Mouse (Mus musculus) lung, embryonic 16.5 days (tissue): ENCODE measurements at regions not wholly inside any gene's neighbourhood (a gene's known extent, or its start where the extent isn't known, plus 50 kb on each side); places are given as distances from the start of the nearest gene placed in this dataset.
A peak's percentile ranks its signal among the peaks of the same experiment; 100 is the strongest.

ENCODE experiments used
- ATAC-seq: fragments of 200-750 bp; cut with Nextera tagmentation; 2 replicates; pipeline ENCODE4 v1.8.0; 2017; ENCODE audit warnings: low read depth, mild to moderate bottlenecking, moderate library complexity
- H3K27ac ChIP-seq: fragments of 300-500 bp; sonication (generic); 2 replicates; pipeline ENCODE4 v1.5.1; 2014; ENCODE audit warnings: mild to moderate bottlenecking, control low read depth, low read length
- H3K27me3 ChIP-seq: fragments of 300-500 bp; sonication (generic); 2 replicates; pipeline ENCODE4 v1.6.1; 2014; ENCODE audit warnings: low read depth, low read length, mixed read lengths; ENCODE audit not compliant: control insufficient read depth, insufficient read depth
- H3K36me3 ChIP-seq: fragments of 300-500 bp; sonication (generic); 2 replicates; pipeline ENCODE4 v1.6.1; 2014; ENCODE audit warnings: low read length; ENCODE audit not compliant: control insufficient read depth, insufficient read depth
- H3K4me1 ChIP-seq: fragments of 300-500 bp; sonication (generic); replicated peaks from 2 replicates; pipeline ENCODE4 v1.6.1; 2014; ENCODE audit warnings: low read length, mixed read lengths; ENCODE audit not compliant: control insufficient read depth, insufficient read depth
- H3K4me2 ChIP-seq: fragments of 300-500 bp; sonication (generic); 2 replicates; pipeline ENCODE4 v1.6.1; 2014; ENCODE audit warnings: low read depth, low read length, control low read depth
- H3K4me3 ChIP-seq: fragments of 300-500 bp; sonication (generic); 2 replicates; pipeline ENCODE4 v1.5.1; 2014; ENCODE audit warnings: mild to moderate bottlenecking, low read length, control low read depth
- H3K9ac ChIP-seq: fragments of 300-500 bp; sonication (generic); 2 replicates; pipeline ENCODE4 v1.6.1; 2014; ENCODE audit warnings: low read length, control low read depth
- H3K9me3 ChIP-seq: fragments of 300-500 bp; sonication (generic); 2 replicates; pipeline ENCODE4 v1.6.1; 2016; ENCODE audit warnings: low read length; ENCODE audit not compliant: control insufficient read depth
- WGBS: fragments of 180-500 bp; shearing (Covaris S2); extraction: QIAGEN DNeasy Blood & Tissue Kit; methylation state at CpG from one replicate; pipeline ENCODE4 v1.1.7; 2014; 5-methylcytosine and 5-hydroxymethylcytosine counted together

DNA sequence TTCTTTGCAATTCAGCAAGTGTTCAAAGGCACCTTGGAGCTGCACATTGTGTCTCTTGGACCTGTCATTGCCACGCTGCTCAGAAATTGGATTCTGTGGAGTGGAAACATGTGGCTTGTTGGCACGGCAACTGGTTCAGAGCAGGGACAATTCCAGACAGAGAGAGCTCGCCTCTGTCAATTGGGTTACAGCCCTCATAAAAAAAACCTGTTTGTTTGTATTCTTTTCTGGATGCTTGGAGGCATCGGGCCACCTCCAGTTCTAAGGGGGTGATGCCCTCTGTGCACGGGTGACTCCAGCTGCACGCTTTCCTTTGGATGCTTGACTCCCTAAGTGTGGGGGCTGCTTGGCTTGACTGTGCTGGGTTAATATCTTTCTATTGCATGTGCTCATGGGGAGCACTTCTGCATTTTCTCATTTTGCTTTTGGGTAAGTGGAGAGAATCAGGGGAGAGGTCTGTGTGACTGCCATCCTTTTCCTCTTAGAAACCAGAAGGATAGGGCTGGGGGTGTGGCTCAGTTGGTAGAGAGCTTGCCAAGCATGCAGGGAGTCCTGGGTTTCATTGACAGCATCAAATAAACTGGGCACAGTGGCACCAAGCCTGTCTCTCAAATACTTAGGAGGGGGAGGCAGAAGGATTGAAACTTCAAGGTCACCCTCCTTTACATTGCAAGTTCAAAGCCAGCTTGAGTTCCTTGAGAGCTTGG, 130.6 kb upstream of the Auts2 start:
- 53% methylated on average over 6 of the region's 6 CpGs for WGBS
- no peaks in the 10 kb centered on the region for H3K27me3 ChIP-seq
- H3K4me1 ChIP-seq: no peaks in the 10 kb centered on the region
- H3K4me2 ChIP-seq: no peak overlapping the region
- H3K36me3 ChIP-seq: no peaks in the 10 kb centered on the region
- no peak overlapping the region for H3K27ac ChIP-seq
- ATAC-seq: no peak
- H3K9ac ChIP-seq: no peak overlapping the region
- H3K4me3 ChIP-seq: no peak overlapping the region
- no peaks in the 10 kb centered on the region for H3K9me3 ChIP-seq

DNA sequence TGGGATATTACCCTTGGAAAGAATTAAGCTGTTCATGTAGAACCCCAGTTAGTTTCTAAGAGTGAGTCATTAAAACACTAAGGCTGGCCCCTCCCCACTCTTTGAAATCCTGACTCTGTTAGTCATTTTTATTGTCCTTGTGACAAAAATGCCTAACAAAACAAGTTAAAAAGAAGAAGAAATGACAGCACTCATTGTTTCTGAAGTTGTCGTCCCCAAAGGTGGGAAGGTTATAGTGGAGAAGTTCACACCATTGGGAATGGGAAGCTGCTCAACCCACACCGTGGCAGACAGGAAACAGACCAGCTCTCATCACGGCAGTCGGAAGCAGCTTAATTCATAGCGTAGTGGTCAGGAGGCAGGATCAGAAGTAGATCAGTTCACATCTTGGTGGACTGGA, 128.4 kb upstream of the Auts2 start:
- H3K36me3 ChIP-seq: no peaks in the 10 kb centered on the region
- no peak overlapping the region for H3K9ac ChIP-seq
- H3K27ac ChIP-seq: no peak overlapping the region
- H3K4me2 ChIP-seq: no peak overlapping the region
- H3K27me3 ChIP-seq: no peaks in the 10 kb centered on the region
- 46% methylated on average over 5 of the region's 5 CpGs for WGBS
- no peak for ATAC-seq
- H3K4me3 ChIP-seq: no peak overlapping the region
- H3K9me3 ChIP-seq: no peaks in the 10 kb centered on the region
- H3K4me1 ChIP-seq: no peaks in the 10 kb centered on the region

DNA sequence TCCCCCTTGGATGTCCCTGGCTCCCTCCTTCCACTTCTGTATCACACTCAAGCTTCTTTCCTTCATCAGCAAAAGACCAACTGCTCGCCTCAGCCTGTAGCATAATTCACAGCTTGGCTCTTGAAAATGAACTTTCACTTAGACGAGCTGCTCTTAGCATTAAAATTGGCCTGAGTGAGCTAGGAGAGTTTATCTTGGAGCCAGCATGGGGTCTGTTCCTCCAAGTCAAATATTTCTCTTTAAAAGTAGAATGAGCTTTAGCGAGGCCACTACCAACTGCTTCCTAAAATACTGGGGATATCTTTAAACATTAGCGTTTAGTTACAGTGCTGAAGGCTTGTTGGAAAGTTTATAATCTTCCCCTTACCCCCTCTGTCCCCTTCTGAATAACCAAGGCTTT, 124.2 kb upstream of the Auts2 start:
- Histone ChIP-seq H3K9me3 (no peaks in the 10 kb centered on the region), H3K9ac (no peak overlapping the region), H3K4me3 (no peak overlapping the region), H3K4me1 (no peaks in the 10 kb centered on the region), H3K27me3 (no peaks in the 10 kb centered on the region), H3K4me2 (no peak overlapping the region), H3K36me3 (no peaks in the 10 kb centered on the region), H3K27ac (no peak overlapping the region)
- ATAC-seq: no peak
- WGBS: 34% methylated on average over 4 of the region's 4 CpGs

DNA sequence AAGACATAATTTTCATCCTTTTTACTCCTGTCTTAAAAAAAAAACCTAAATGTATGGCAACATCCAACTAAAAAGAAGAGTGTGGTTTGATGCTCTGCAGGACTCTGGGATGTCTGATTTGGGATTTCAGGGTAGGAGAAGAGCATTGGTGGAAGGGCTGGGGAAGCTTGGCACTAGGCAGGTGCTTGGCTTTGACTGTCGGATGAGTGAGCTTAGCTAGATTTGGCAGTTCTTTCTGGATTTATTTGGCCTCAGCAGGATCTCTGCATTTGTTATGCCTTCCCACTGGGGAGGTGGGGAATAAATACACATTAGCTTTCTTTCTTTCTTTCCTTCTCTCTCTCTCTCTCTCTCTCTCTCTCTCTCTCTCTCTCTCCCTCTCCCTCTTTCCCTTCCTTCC, 118.1 kb upstream of the Auts2 start:
- Histone ChIP-seq H3K9ac (no peak overlapping the region), H3K4me1 (no peaks in the 10 kb centered on the region), H3K27me3 (no peaks in the 10 kb centered on the region), H3K4me3 (no peak overlapping the region), H3K4me2 (no peak overlapping the region), H3K36me3 (no peaks in the 10 kb centered on the region), H3K9me3 (peaks cover 3% of the 10 kb centered on the region; the same call in 1 of the 2 replicates), H3K27ac (no peak overlapping the region)
- ATAC-seq: no peak
- WGBS: 59% methylated on average over 1 of the region's 1 CpGs

DNA sequence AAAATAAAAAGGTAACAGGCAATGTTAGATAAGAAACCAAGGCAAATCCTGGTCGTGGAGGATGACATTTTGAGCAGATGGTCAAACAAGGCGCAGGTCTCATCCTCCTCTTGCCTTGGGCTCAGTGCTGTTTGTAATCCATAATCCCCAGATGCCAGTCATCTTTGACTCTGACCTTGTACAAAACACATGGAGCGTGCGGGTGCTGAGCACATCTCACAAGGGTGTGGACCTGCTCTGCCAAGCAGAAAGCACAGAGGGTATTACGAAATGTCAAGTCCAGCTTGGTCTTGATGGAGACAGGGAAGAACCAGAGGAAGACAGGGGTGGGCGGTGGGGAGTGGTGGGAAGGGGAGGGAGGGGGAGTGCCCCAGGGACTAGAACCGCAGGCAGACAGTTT, 116.9 kb upstream of the Auts2 start:
- no peak overlapping the region for H3K9ac ChIP-seq
- H3K27me3 ChIP-seq: no peaks in the 10 kb centered on the region
- H3K4me1 ChIP-seq: no peaks in the 10 kb centered on the region
- ATAC-seq: no peak
- H3K4me2 ChIP-seq: no peak overlapping the region
- no peaks in the 10 kb centered on the region for H3K36me3 ChIP-seq
- peaks cover 3% of the 10 kb centered on the region; the same call in 1 of the 2 replicates for H3K9me3 ChIP-seq
- whole genome bisulfite sequencing: 70% methylated on average over 6 of the region's 7 CpGs
- no peak overlapping the region for H3K27ac ChIP-seq
- no peak overlapping the region for H3K4me3 ChIP-seq

DNA sequence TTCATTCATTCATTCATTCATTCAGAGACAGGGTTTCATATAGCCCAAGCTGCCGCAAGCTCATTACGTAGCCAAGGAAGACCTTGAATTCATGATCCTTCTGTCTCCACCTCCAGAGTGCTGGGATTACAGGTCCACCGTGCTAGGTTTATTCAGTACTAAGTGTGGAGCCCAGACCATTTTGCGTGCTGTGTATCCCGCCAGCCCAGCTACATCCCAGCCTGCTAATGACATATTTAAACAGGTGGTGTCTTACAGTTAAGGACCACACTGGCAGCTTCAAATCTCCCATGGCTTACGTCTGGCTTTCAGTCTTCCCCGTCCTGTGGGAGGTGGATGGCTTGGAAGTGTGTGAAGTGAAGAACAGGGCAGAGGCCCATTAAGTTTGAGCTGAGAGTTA, 111.2 kb upstream of the Auts2 start:
- Histone ChIP-seq H3K4me3 (no peak overlapping the region), H3K27me3 (no peaks in the 10 kb centered on the region), H3K4me1 (peaks cover 6% of the 10 kb centered on the region), H3K9me3 (peaks cover 3% of the 10 kb centered on the region; the same call in 1 of the 2 replicates), H3K36me3 (no peaks in the 10 kb centered on the region), H3K4me2 (no peak overlapping the region), H3K9ac (no peak overlapping the region), H3K27ac (no peak overlapping the region)
- 81% methylated on average over 7 of the region's 7 CpGs for WGBS
- ATAC-seq: no peak

DNA sequence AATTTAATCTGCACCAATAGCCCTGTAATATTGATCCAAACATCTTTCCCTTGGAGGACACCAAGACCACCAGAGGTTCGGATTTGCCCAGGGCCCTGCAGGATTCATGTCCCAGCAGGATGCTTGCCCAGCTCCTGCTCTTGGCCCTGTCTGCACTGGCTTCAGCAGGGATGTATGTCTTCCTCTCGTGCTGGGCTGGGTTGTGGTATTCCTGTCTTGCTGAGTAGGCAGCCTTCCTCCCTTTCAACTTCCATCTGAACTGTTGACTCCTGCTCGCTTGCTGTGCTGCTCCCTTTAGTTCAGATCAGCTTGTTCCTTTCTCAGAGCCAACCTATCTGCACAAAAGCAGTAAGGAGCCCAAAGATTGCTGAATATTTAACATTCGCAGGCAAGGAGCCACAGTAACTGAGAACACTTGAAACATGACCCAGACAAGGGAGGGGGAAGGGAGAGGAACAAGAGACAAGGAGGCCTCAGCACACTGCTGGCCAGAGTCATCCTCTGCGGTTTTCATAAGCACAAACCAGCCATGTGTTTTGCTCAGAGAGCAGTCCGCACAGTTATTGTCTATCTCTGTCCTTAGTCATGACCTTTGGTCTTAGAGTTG, 110.7 kb upstream of the Auts2 start:
- ATAC-seq: peak; percentile 65
- peaks cover 6% of the 10 kb centered on the region for H3K4me1 ChIP-seq
- peak overlapping the region; percentile 37; the same call in 1 of the 2 replicates for H3K27ac ChIP-seq
- H3K36me3 ChIP-seq: no peaks in the 10 kb centered on the region
- H3K27me3 ChIP-seq: no peaks in the 10 kb centered on the region
- peaks cover 3% of the 10 kb centered on the region; the same call in 1 of the 2 replicates for H3K9me3 ChIP-seq
- no peak overlapping the region for H3K9ac ChIP-seq
- 28% methylated on average over 6 of the region's 6 CpGs for WGBS
- no peak overlapping the region for H3K4me3 ChIP-seq
- H3K4me2 ChIP-seq: no peak overlapping the region

DNA sequence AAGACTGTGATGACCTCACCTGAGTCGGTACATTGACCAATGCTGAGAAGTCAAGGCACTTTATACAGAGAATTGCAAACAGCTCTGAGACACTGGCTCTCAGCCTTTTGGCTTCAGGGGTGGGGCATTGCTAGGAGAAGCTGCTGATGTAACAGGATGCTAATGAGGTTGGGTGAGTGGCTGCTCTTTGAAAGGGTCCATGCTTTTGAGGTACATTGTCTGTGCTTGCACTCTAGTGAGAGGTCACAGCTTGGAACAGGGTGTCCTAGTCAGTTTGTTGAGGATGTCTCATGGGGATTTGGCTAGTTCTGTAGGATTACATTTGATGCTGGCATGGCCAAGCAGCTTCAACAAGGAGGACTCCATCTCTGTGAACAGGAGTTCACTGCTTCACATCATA, 109.1 kb upstream of the Auts2 start:
- Histone ChIP-seq H3K27me3 (no peaks in the 10 kb centered on the region), H3K27ac (no peak overlapping the region), H3K9me3 (peaks cover 3% of the 10 kb centered on the region; the same call in 1 of the 2 replicates), H3K4me3 (no peak overlapping the region), H3K36me3 (no peaks in the 10 kb centered on the region), H3K4me2 (no peak overlapping the region), H3K4me1 (peaks cover 6% of the 10 kb centered on the region), H3K9ac (no peak overlapping the region)
- 15% methylated on average over 1 of the region's 1 CpGs for WGBS
- no peak for ATAC-seq

DNA sequence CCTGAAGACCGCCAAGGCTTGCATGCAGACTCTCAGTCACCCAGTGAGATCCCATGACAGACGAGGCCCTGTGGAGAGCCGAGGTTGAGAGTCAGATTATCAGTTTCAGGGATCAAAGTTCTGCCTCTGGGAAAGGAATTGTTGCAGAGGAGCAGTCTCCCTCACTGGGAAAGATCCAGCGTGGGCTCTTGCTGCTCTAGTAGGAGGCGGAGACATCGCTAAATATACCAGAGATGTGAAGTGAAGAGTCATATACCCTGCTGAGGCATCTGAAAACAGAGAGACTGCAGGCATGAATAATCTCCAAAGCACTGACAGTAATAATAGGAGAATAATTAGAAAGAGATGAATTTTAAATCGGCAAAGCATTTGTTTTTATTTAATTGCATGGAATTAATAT, 106.6 kb upstream of the Auts2 start:
- Histone ChIP-seq H3K4me3 (no peak overlapping the region), H3K4me1 (peaks cover 6% of the 10 kb centered on the region), H3K27me3 (no peaks in the 10 kb centered on the region), H3K9me3 (no peaks in the 10 kb centered on the region), H3K4me2 (no peak overlapping the region), H3K9ac (no peak overlapping the region), H3K36me3 (no peaks in the 10 kb centered on the region), H3K27ac (no peak overlapping the region)
- WGBS: 52% methylated on average over 7 of the region's 7 CpGs
- no peak for ATAC-seq
